Mouse (Mus musculus) liver, embryonic 15.5 days (tissue): ENCODE data around the gene Snx33. TPM values are rescaled to one million over a fixed set of nuclear protein-coding genes. Genes with fewer than 3 reads are reported as not detected.

Source experiments
- ATAC-seq: fragments of 200-750 bp; cut with Nextera tagmentation; 2 replicates; pipeline ENCODE4 v1.8.0; 2017; ENCODE audit warnings: moderate number of reproducible peaks, mild to moderate bottlenecking, moderate library complexity; ENCODE audit not compliant: insufficient read depth
- H3K27ac ChIP-seq: fragments of 300-500 bp; sonication (generic); replicated peaks from 2 replicates; pipeline ENCODE4 v1.5.1; 2015; ENCODE audit warnings: mild to moderate bottlenecking, inconsistent platforms
- H3K27me3 ChIP-seq: fragments of 300-500 bp; sonication (generic); 2 replicates; pipeline ENCODE4 v1.6.1; 2015; ENCODE audit warnings: mild to moderate bottlenecking, inconsistent platforms
- H3K36me3 ChIP-seq: fragments of 300-500 bp; sonication (generic); replicated peaks from 2 replicates; pipeline ENCODE4 v1.6.1; 2015; ENCODE audit warnings: moderate library complexity, mild to moderate bottlenecking, inconsistent platforms
- H3K4me1 ChIP-seq: fragments of 300-500 bp; sonication (generic); replicated peaks from 2 replicates; pipeline ENCODE4 v1.6.1; 2015; ENCODE audit warnings: inconsistent platforms
- H3K4me2 ChIP-seq: fragments of 300-500 bp; sonication (generic); 2 replicates; pipeline ENCODE4 v1.6.1; 2015; ENCODE audit warnings: moderate library complexity, mild to moderate bottlenecking, inconsistent platforms
- H3K4me3 ChIP-seq: fragments of 300-500 bp; sonication (generic); replicated peaks from 2 replicates; pipeline ENCODE4 v1.5.1; 2015; ENCODE audit warnings: mild to moderate bottlenecking, inconsistent platforms
- H3K9ac ChIP-seq: fragments of 300-500 bp; sonication (generic); 2 replicates; pipeline ENCODE4 v1.6.1; 2015; ENCODE audit warnings: moderate library complexity, mild to moderate bottlenecking, inconsistent platforms
- H3K9me3 ChIP-seq: fragments of 300-500 bp; sonication (generic); replicated peaks from 2 replicates; pipeline ENCODE4 v1.6.1; 2016; ENCODE audit warnings: inconsistent platforms
- WGBS: fragments of 180-500 bp; shearing (Covaris S2); methylation state at CpG from one replicate; pipeline ENCODE4 v1.1.7; 2015; ENCODE audit warnings: mixed read lengths; ENCODE audit not compliant: insufficient replicate concordance; 5-methylcytosine and 5-hydroxymethylcytosine counted together
- polyA plus RNA-seq: library from polyadenylated mRNA; unstranded; fragments of >200 nt; fragmentation: Nextera tagmentation; extraction: Ambion mirVana; gene quantifications from 2 replicates; pipeline ENCODE4 v1.2.1, GENCODE M21; 2015

Snx33 gene
- polyA plus RNA-seq = 1.3 and 1.6 TPM in 2 replicates

DNA sequence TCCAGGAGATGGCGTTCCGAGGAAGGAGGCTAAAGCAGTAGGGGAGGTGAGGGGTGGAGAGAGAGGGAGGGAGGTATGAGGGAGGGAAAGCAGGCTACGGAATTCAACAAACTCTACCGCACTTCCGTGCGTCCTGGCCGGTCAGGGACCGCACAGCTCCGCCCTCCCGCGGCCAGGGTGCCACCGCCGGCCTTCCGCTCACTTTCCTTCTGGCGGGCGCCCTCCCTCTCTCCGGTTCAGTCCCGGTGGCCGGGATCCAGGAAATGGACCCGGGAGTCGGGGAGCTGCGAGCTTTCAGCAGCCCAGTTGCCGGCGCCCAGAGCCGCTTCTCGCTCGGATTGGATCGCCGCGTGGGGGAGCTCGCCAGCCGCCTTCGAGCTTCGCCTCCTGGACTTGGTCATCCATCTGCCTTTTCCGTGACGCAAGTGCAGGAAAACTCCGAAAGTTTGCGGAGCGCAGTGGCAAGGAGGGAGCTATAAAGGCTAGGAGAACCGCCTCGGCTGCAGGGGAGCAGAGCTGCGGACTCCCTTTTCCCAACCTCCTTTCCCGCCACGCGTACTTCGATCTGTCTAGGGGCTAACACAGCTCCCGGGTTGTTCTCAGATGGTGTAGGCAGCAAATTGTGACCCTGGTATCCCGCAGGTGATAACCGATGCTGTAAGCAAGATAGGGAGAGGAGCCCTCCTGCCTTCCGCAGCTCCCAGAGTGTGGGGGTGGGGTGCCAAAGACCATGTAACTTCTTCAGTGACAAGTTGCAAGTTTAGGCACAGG lies at the start of gene Snx33:
TSS of gene Snx33 (minus strand) at position 331 of the 771 bp plus-strand sequence.
- Histone ChIP-seq H3K36me3 (no peaks in the 10 kb centered on the region), H3K9me3 (no peaks in the 10 kb centered on the region), H3K9ac (peak within 1 kb of the TSS; percentile 66), H3K27ac (peak within 1 kb of the TSS; percentile 73), H3K4me2 (peak within 1 kb of the TSS; percentile 87), H3K4me3 (peak within 1 kb of the TSS; percentile 67), H3K27me3 (peaks cover 54% of the 10 kb centered on the region), H3K4me1 (peaks cover 45% of the 10 kb centered on the region)
- ATAC-seq = peak; percentile 65
- WGBS = under 1% methylated on average over 49 of the region's 50 CpGs

GRCm38 (mm10) chr9:56975199-56975598 lies 47.0 kb upstream of the Snx33 start:
- 40% methylated on average over 3 of the region's 3 CpGs for WGBS
- no peak overlapping the region for H3K9ac ChIP-seq
- H3K36me3 ChIP-seq = no peaks in the 10 kb centered on the region; the same call in 1 of the 2 replicates
- H3K9me3 ChIP-seq = no peaks in the 10 kb centered on the region
- no peak overlapping the region for H3K27ac ChIP-seq
- ATAC-seq = no peak
- no peak overlapping the region for H3K4me2 ChIP-seq
- no peaks in the 10 kb centered on the region for H3K27me3 ChIP-seq
- no peak overlapping the region for H3K4me3 ChIP-seq
- no peaks in the 10 kb centered on the region for H3K4me1 ChIP-seq

- WGBS = 54% methylated on average over 7 of the region's 8 CpGs
- Histone ChIP-seq H3K27ac (no peak overlapping the region), H3K27me3 (no peaks in the 10 kb centered on the region), H3K9ac (no peak overlapping the region), H3K4me1 (no peaks in the 10 kb centered on the region), H3K4me3 (no peak overlapping the region), H3K4me2 (no peak overlapping the region), H3K36me3 (no peaks in the 10 kb centered on the region), H3K9me3 (no peaks in the 10 kb centered on the region)
- no peak for ATAC-seq
Observed at GRCm38 (mm10) chr9:56973960-56974524, 45.9 kb upstream of the Snx33 start.

DNA sequence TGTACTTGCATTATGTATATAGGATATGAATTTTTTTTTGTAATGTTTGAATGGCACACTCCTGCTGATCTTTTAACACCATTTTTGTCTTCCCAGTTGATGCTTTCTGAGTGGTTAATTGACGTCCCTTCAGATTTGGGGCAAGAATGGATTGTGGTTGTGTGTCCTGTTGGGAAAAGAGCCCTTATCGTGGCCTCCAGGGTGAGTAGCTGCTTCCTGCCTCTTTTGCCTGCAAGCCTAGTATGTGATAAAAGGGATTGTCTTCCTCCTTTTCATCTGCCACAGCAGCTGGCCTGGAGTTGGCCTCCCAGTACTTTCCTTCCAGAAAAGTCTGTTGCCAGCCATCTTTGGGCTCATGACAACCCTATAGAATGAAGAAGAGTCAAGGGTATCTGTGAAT lies 42.0 kb upstream of the Snx33 start:
- H3K9me3 ChIP-seq = no peaks in the 10 kb centered on the region
- H3K4me2 ChIP-seq = no peak overlapping the region
- H3K27me3 ChIP-seq = no peaks in the 10 kb centered on the region
- 31% methylated on average over 2 of the region's 2 CpGs for WGBS
- H3K4me3 ChIP-seq = no peak overlapping the region
- no peak for ATAC-seq
- no peaks in the 10 kb centered on the region for H3K36me3 ChIP-seq
- H3K4me1 ChIP-seq = no peaks in the 10 kb centered on the region
- no peak overlapping the region for H3K9ac ChIP-seq
- no peak overlapping the region for H3K27ac ChIP-seq

DNA sequence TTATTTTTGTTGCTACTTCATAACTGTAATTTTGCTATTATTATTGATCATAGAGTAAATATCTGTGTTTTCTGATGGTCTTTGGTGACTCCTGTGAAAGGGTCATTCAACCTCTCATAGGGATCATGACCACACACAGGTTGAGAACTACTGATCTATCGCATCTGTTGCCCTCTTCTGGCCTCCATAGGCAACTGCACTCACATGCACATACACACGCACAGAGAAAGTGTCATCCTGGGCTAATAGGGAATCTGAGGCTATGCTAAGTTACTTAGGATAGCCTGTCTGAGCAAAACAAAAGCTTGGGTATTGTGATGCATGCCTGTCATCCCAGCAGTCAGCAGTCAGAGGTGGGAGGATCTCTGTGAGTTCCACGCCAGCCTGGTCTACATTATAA lies 33.4 kb upstream of the Snx33 start:
- no peaks in the 10 kb centered on the region for H3K9me3 ChIP-seq
- 87% methylated on average over 3 of the region's 3 CpGs for WGBS
- no peaks in the 10 kb centered on the region for H3K27me3 ChIP-seq
- 0 out of 2 replicates have a peak, but pooled peaks cover 2% of the 10 kb centered on the region for H3K4me1 ChIP-seq
- no peak for ATAC-seq
- peaks cover 18% of the 10 kb centered on the region; the same call in 1 of the 2 replicates for H3K36me3 ChIP-seq
- no peak overlapping the region for H3K4me3 ChIP-seq
- no peak overlapping the region for H3K9ac ChIP-seq
- H3K27ac ChIP-seq = no peak overlapping the region
- H3K4me2 ChIP-seq = no peak overlapping the region

- no peak for ATAC-seq
- WGBS = 55% methylated on average over 2 of the region's 2 CpGs
- Histone ChIP-seq H3K27ac (no peak overlapping the region), H3K4me3 (no peak overlapping the region), H3K4me2 (no peak overlapping the region), H3K4me1 (0 out of 2 replicates have a peak, but pooled peaks cover 2% of the 10 kb centered on the region), H3K27me3 (no peaks in the 10 kb centered on the region), H3K36me3 (peaks cover 18% of the 10 kb centered on the region; the same call in 1 of the 2 replicates), H3K9ac (no peak overlapping the region), H3K9me3 (no peaks in the 10 kb centered on the region)
Observed at GRCm38 (mm10) chr9:56958689-56959088, 30.5 kb upstream of the Snx33 start.

DNA sequence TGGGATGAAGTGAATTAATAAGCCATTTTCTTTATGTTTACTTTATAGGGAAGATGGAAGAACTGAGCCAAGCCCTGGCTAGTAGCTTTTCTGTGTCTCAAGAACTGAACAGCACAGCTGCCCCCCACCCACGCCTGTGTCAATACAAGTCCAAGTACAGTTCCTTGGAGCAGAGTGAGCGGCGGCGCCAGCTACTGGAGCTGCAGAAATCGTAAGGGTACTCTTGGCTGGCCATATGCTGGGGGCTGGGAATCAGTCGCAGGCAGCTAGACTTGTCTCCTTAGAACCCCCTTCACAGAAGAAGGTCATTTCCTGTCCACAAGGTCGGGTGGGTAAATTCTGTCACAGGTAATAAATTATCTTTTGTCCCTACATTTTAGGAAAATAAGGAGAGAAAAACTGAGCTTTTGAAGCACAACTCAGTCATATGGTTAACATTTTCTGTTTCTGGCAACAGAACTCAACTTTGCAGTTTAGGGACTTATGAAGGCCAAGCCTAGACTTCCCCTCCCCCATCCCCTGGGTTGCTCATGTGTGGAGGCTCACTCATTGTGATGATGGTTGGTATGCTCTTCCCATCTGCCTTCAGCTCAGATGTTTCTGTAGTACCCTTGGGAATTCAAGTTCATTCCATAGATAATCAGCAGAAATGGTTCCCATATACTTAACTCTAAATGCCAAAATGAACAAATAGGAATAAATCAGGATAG lies 28.9 kb upstream of the Snx33 start:
- Histone ChIP-seq H3K9me3 (no peaks in the 10 kb centered on the region), H3K4me3 (no peak overlapping the region), H3K9ac (no peak overlapping the region), H3K27ac (no peak overlapping the region), H3K36me3 (peaks cover 12% of the 10 kb centered on the region; the same call in 1 of the 2 replicates), H3K4me1 (0 out of 2 replicates have a peak, but pooled peaks cover 2% of the 10 kb centered on the region), H3K4me2 (no peak overlapping the region), H3K27me3 (no peaks in the 10 kb centered on the region)
- 55% methylated on average over 7 of the region's 7 CpGs for WGBS
- ATAC-seq = no peak

- ATAC-seq = no peak
- H3K27ac ChIP-seq = no peak overlapping the region
Observed at GRCm38 (mm10) chr9:56953562-56953961, 25.4 kb upstream of the Snx33 start.

GRCm38 (mm10) chr9:56950414-56951400 lies 22.5 kb upstream of the Snx33 start, which contains the start of gene Snupn:
Snupn (plus strand) TSS chr9:56950878.
- Histone ChIP-seq H3K4me1 (peaks cover 18% of the 10 kb centered on the region), H3K27me3 (no peaks in the 10 kb centered on the region), H3K27ac (peak within 1 kb of the TSS; percentile 81), H3K4me2 (peak within 1 kb of the TSS; percentile 84), H3K9me3 (no peaks in the 10 kb centered on the region), H3K36me3 (no peaks in the 10 kb centered on the region), H3K9ac (peak within 1 kb of the TSS; percentile 75), H3K4me3 (peak within 1 kb of the TSS; percentile 81)
- WGBS = under 1% methylated on average over 50 of the region's 50 CpGs
- ATAC-seq = peak; percentile 100

More at GRCm38 (mm10) chr9:56953562-56953961, 25.4 kb upstream of the Snx33 start:
- no peak overlapping the region for H3K4me2 ChIP-seq
- no peak overlapping the region for H3K4me3 ChIP-seq
- H3K9ac ChIP-seq = no peak overlapping the region
- WGBS = 86% methylated on average over 1 of the region's 1 CpGs
- H3K36me3 ChIP-seq = 0 out of 2 replicates have a peak, but pooled peaks cover 3% of the 10 kb centered on the region
- peaks cover 18% of the 10 kb centered on the region for H3K4me1 ChIP-seq
- H3K9me3 ChIP-seq = no peaks in the 10 kb centered on the region
- no peaks in the 10 kb centered on the region for H3K27me3 ChIP-seq

DNA sequence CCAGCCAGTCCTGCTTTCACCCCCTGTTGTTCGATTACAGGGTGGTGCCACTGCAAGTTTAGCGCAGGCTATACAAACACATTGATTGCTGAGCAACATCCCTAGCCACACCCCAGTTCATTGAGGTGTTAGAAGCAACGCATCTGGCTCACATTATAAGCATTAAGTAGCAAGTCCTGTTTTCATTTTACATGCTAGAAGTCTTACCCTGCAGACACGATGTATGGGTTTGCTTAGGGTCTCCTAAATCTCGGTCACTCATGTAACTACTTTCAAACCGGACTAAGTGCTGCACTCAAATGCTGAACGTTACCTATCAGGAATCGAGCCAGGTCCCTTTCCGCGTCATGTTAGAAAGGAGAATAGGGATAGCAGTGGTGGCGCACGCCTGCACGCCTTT lies 21.6 kb upstream of the Snx33 start:
- Histone ChIP-seq H3K27me3 (no peaks in the 10 kb centered on the region), H3K27ac (no peak overlapping the region), H3K36me3 (no peaks in the 10 kb centered on the region), H3K4me1 (peaks cover 18% of the 10 kb centered on the region), H3K4me3 (peak overlapping the region; percentile 81), H3K9me3 (no peaks in the 10 kb centered on the region), H3K4me2 (peak overlapping the region; percentile 84), H3K9ac (peak overlapping the region; percentile 45)
- 12% methylated on average over 13 of the region's 13 CpGs for WGBS
- ATAC-seq = no peak
